Mouse (Mus musculus): ENCODE results near the gene Spn. TPM values are rescaled to one million over a fixed set of nuclear protein-coding genes. Genes with fewer than 3 reads are reported as not detected.
"Not testable (repeated sequence)": the region's sequence is repeated elsewhere in the genome, so short reads cannot be mapped to it uniquely, and the experiment has no call there.

Spn gene
- polyA plus RNA-seq, 1 experiment from 2014 or later: 12.7 TPM

DNA sequence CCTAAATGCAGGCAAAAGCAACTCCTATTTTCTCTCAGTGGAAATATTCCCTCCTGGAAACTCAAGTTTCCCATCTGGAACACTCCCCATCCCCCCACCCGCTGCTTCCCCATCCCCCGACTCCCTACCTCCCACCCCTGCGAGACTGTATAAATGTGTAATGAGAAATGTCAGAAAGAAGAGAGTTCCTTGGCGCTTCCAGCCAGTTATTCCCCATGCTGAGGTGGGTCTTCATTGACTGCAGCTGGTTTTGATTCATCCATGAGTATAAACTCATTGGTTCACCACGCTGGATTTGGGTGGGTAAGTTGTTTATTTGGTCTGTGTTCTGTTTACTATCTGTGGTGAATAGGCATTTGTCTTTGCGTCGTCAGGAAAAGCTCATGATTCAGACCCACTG, 41.2 kb downstream of the Spn start:
- 75% methylated on average over 7 of the region's 7 CpGs for WGBS
- H3K27me3 ChIP-seq (replicated peaks; ENCODE audit: control insufficient read depth, insufficient read depth, low read length): no peaks in the 10 kb centered on the region
- peaks cover 3% of the 10 kb centered on the region; the same call in 1 of the 2 replicates for H3K36me3 ChIP-seq (ENCODE audit: control insufficient read depth, insufficient read depth, low read length)
- no peak overlapping the region for H3K9ac ChIP-seq (ENCODE audit: low read depth, low read length)
- DNase-seq (ENCODE audit: low spot score) (no peak), ATAC-seq (replicated peaks; ENCODE audit: low FRiP score) (no peak)
- no peak overlapping the region for H3K4me2 ChIP-seq
- no peak overlapping the region for H3K4me3 ChIP-seq (ENCODE audit: low read depth, low read length)
- no peaks in the 10 kb centered on the region for H3K9me3 ChIP-seq (ENCODE audit: control insufficient read depth, low read length)
- no peak overlapping the region for H3K27ac ChIP-seq (ENCODE audit: low read depth, low read length)
- peaks cover 16% of the 10 kb centered on the region for H3K4me1 ChIP-seq (replicated peaks; ENCODE audit: control insufficient read depth, insufficient read depth, low read length)

DNA sequence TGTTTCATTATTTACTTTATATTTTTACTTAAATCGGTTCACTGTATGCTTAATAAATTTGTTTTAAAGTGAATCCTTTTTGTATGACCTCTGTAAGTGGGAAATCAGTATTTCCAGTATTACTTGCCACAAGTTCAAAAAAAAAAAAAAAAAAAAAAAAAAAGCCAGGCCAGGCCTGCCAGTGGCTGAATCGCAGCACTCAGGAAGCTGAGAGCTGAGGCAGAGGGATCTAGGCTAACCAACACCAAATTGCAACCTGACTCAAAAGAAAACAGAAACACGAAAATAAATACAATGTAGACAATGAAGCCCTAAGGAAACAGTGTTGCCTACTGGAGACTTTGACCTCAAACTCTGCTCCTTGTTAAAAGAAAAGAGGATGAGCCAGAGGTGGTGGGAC, 43.7 kb downstream of the Spn start:
- Histone ChIP-seq H3K27me3 (replicated peaks; ENCODE audit: control insufficient read depth, insufficient read depth, low read length) (no peaks in the 10 kb centered on the region), H3K4me1 (replicated peaks; ENCODE audit: control insufficient read depth, insufficient read depth, low read length) (peaks cover 37% of the 10 kb centered on the region), H3K4me2 (no peak overlapping the region), H3K36me3 (ENCODE audit: control insufficient read depth, insufficient read depth, low read length) (peaks cover 3% of the 10 kb centered on the region; the same call in 1 of the 2 replicates), H3K9ac (ENCODE audit: low read depth, low read length) (no peak overlapping the region; the same call in 1 of the 2 replicates), H3K9me3 (ENCODE audit: control insufficient read depth, low read length) (no peaks in the 10 kb centered on the region), H3K27ac (ENCODE audit: low read depth, low read length) (no peak overlapping the region), H3K4me3 (ENCODE audit: low read depth, low read length) (no peak overlapping the region)
- 76% methylated on average over 3 of the region's 3 CpGs for WGBS
- DNase-seq (ENCODE audit: low spot score) (no peak), ATAC-seq (replicated peaks; ENCODE audit: low FRiP score) (no peak)

DNA sequence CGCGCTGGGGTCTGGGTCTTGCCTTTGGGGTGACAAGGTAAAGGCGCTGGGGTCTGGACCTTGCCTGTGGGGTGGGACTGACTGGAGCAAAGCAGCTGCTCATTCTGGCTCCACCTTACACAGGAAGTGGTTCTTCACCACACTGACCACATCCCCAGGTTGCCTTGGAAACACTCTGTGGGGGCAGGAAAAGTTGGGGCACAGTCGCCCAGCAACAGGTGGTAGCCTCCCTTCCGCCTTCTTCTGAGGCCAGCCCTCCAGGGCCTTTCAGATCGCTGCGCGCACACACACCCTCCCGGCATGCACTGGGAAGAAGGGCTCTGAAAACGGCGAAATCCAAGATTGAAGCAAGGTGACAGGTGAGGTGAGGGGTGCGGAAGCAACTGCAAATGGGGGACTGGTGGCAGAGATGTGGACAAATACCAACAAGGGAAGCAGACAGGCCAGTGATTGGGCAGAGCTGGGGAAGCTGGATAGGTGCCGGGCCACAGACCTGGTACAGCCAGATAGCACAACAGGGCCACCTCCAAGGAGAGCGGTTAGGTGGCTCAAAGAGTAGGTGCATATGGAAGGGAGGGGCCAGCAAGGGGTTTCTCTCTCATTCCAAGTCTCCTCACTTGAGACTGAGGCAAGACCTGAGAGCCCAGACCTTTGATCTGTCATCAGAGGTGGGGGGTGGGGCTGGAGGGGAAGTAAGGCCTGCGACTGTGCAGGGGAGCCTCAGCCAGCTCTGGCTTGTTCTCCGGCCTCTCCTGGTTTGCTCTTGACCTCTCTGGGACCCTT, 46.3 kb downstream of the Spn start, which contains the start of gene AI467606:
Gene AI467606, plus strand, starts transcription at position 246 of the 783 bp plus-strand sequence.
- Histone ChIP-seq H3K27ac (ENCODE audit: low read depth, low read length) (peak within 1 kb of the TSS; percentile 95), H3K4me3 (ENCODE audit: low read depth, low read length) (peak within 1 kb of the TSS; percentile 46), H3K27me3 (replicated peaks; ENCODE audit: control insufficient read depth, insufficient read depth, low read length) (no peaks in the 10 kb centered on the region), H3K4me2 (peak within 1 kb of the TSS; percentile 67), H3K9me3 (ENCODE audit: control insufficient read depth, low read length) (no peaks in the 10 kb centered on the region), H3K36me3 (ENCODE audit: control insufficient read depth, insufficient read depth, low read length) (peaks cover 3% of the 10 kb centered on the region; the same call in 1 of the 2 replicates), H3K9ac (ENCODE audit: low read depth, low read length) (peak within 1 kb of the TSS; percentile 70), H3K4me1 (replicated peaks; ENCODE audit: control insufficient read depth, insufficient read depth, low read length) (peaks cover 40% of the 10 kb centered on the region)
- DNase-seq (ENCODE audit: low spot score) (peak; percentile 78), ATAC-seq (replicated peaks; ENCODE audit: low FRiP score) (peak; percentile 85)
- WGBS: 29% methylated on average over 16 of the region's 16 CpGs

DNA sequence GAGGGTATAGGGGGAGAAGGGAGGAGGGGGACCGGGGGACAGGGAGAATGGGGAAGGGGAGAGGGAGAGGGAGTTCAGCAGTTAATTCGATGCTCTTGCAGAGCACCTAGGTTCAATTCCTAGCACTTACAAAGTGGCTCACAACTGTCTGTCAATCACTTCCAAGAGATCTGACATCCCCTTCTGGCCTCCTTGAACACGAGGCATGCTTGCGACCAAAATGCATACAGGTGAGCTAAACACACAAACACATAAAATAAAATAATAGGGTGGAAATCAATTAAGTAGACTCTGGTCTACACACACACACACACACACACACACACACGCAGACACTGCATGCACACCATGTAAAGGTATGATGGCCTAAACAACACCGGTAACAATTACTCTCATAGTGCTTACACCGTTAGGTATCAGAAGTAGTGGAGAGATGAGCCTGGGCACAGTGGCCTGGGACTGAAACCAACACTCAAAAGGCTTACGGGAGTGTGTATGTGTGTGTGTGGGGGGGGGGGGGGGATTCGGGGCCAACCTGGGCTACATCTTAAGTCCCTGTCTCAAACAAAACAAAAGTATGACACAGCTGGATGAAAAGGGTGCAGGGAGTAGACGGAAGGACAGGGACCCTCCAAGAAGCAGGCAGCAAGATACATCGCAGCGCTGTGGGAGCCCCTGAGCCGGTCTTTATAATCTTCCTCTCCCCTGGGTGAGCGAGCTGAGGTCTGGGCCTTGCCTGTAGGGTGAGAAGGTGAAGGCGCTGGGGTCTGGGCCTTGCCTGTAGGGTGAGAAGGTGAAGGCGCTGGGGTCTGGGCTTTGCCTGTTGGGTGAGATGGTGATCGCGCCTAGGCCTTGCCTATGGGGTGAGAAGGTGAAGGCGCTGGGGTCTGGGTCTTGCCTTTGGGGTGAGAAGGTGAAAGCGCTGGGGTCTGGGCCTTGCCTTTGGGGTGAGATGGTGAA, 47.2 kb downstream of the Spn start:
- H3K4me3 ChIP-seq (ENCODE audit: low read depth, low read length): peak overlapping the region; percentile 46
- no peaks in the 10 kb centered on the region for H3K9me3 ChIP-seq (ENCODE audit: control insufficient read depth, low read length)
- peaks cover 3% of the 10 kb centered on the region; the same call in 1 of the 2 replicates for H3K36me3 ChIP-seq (ENCODE audit: control insufficient read depth, insufficient read depth, low read length)
- 50% methylated on average over 20 of the region's 20 CpGs for WGBS
- H3K9ac ChIP-seq (ENCODE audit: low read depth, low read length): peak overlapping the region; percentile 70
- no peaks in the 10 kb centered on the region for H3K27me3 ChIP-seq (replicated peaks; ENCODE audit: control insufficient read depth, insufficient read depth, low read length)
- peak overlapping the region; percentile 95 for H3K27ac ChIP-seq (ENCODE audit: low read depth, low read length)
- ATAC-seq (replicated peaks; ENCODE audit: low FRiP score): peak; percentile 2
- H3K4me2 ChIP-seq: peak overlapping the region; percentile 67
- peaks cover 43% of the 10 kb centered on the region for H3K4me1 ChIP-seq (replicated peaks; ENCODE audit: control insufficient read depth, insufficient read depth, low read length)
- no peak for DNase-seq (ENCODE audit: low spot score)

DNA sequence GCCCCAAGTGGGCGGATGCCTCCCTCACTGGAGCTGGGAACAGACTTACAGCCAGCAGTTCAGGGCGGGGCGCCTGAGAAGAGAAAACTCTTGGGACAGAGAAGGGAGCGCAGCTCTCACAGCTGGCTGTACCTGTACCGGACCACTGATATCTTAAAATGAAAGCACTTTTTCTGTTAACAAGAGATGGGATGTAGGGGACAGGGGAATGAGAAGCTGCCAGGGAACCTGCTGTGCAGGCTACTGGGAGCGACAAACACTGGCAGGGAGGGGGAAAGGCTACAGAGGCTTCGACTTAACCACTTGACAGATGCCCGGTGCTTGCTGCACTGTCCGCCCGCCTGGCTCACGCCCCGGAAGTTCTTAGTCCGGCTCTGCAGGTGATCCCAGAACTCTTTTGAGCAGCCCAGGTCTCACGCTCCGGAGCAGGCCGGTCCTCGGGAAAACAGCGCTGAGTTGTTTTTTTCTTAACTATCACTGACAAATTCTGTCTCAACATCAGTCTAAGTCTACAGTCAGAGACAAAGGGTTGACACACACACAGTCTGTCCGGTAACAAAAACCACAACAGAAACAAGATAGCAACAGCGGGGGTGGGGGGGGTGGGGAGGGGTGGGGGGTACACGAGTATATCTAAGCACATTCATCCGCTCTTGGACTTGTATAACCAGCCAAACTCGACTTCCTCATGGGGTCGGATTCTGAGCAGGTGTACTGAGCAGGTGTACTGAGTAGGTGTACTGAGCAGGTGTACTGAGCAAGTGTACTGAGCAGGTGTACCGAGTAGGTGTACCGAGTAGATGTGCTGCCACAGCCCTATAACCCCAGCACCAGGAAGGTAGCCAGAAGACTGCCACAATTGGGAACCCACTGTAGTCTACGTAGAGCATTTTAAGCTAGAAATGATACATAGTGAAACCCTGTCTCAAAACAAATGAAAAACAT, 48.5 kb downstream of the Spn start:
- Histone ChIP-seq H3K27me3 (replicated peaks; ENCODE audit: control insufficient read depth, insufficient read depth, low read length) (no peaks in the 10 kb centered on the region), H3K9ac (ENCODE audit: low read depth, low read length) (peak overlapping the region; percentile 68), H3K4me1 (replicated peaks; ENCODE audit: control insufficient read depth, insufficient read depth, low read length) (peaks cover 44% of the 10 kb centered on the region), H3K27ac (ENCODE audit: low read depth, low read length) (peak overlapping the region; percentile 90), H3K36me3 (ENCODE audit: control insufficient read depth, insufficient read depth, low read length) (peaks cover 3% of the 10 kb centered on the region; the same call in 1 of the 2 replicates), H3K4me3 (ENCODE audit: low read depth, low read length) (peak overlapping the region; percentile 33; the same call in 1 of the 2 replicates), H3K9me3 (ENCODE audit: control insufficient read depth, low read length) (no peaks in the 10 kb centered on the region), H3K4me2 (peak overlapping the region; percentile 79)
- DNase-seq (ENCODE audit: low spot score): peak; percentile 54
- 15% methylated on average over 27 of the region's 27 CpGs for WGBS
- no peak for ATAC-seq (replicated peaks; ENCODE audit: low FRiP score)

DNA sequence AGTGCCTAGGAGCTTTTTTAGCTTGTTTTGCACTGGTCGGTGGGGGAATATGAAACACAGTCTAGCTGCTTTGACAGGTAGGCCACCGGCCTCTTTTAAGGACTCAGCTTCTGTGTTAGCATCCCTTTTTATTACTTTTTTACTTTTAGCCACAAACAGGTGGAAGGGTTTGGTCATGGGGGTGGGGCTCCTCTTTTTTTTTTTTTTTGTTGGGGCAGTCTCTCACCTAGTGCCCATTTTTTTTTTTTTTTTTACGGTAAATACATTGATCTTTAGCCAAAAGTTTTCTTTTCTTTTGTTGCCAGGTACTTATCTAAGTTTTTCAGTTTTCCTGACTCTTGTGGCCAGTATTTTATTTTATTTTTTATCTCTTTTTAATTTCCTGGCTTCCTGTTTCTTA, 49.5 kb downstream of the Spn start:
- Histone ChIP-seq H3K4me2 (no peak overlapping the region), H3K4me3 (ENCODE audit: low read depth, low read length) (no peak overlapping the region), H3K4me1 (replicated peaks; ENCODE audit: control insufficient read depth, insufficient read depth, low read length) (peaks cover 42% of the 10 kb centered on the region), H3K27ac (ENCODE audit: low read depth, low read length) (peak overlapping the region; percentile 62), H3K27me3 (replicated peaks; ENCODE audit: control insufficient read depth, insufficient read depth, low read length) (no peaks in the 10 kb centered on the region), H3K9me3 (ENCODE audit: control insufficient read depth, low read length) (no peaks in the 10 kb centered on the region), H3K36me3 (ENCODE audit: control insufficient read depth, insufficient read depth, low read length) (peaks cover 3% of the 10 kb centered on the region; the same call in 1 of the 2 replicates), H3K9ac (ENCODE audit: low read depth, low read length) (no peak overlapping the region)
- 68% methylated on average over 3 of the region's 3 CpGs for WGBS
- DNase-seq (ENCODE audit: low spot score) (no peak), ATAC-seq (replicated peaks; ENCODE audit: low FRiP score) (no peak)

DNA sequence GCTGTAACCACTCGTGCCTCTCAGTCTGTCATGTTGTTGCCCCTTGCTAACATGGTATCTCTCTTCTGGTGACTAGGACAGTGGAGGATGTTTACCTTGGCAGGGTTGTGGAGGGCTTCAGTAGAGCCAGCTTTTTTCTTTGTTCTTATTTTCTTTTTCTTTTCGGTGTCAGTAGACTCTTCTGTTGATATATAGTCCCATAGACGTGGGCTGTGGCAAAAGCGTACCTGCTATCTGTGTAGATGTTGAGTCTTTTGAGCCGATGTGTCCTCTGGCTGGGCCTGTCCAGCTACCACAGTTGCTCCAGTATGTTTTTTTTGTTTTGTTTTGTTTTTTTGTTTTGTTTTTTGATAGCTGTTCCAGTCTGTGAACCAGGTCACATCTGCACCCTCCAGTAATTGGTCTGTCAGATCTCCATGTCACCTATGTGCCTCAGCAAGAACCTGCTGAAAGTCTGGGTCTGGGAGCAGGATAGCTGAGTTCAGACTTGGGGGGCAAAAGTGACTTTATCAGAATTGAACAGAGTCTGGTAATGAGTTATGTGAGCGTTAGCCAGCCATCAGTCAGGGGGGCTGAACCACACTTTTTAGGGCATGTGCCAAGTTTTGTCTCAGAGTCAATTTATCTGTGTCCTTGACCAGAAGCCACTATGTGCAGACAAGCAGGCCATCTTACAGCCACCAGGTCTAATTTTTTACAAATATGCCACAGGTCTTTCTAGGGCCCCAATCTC, 50.2 kb downstream of the Spn start, which contains the start of gene Zg16:
Gene Zg16, minus strand, starts transcription at position 51 of the 733 bp plus-strand sequence.
- 64% methylated on average over 6 of the region's 6 CpGs for WGBS
- not testable (repeated sequence) for H3K27me3 ChIP-seq (replicated peaks; ENCODE audit: control insufficient read depth, insufficient read depth, low read length); ATAC-seq (replicated peaks; ENCODE audit: low FRiP score); H3K4me2 ChIP-seq; DNase-seq (ENCODE audit: low spot score); H3K9me3 ChIP-seq (ENCODE audit: control insufficient read depth, low read length); H3K9ac ChIP-seq (ENCODE audit: low read depth, low read length); H3K4me3 ChIP-seq (ENCODE audit: low read depth, low read length); H3K36me3 ChIP-seq (ENCODE audit: control insufficient read depth, insufficient read depth, low read length)
- H3K4me1 ChIP-seq (replicated peaks; ENCODE audit: control insufficient read depth, insufficient read depth, low read length): peaks cover 40% of the 10 kb centered on the region
- H3K27ac ChIP-seq (ENCODE audit: low read depth, low read length): peak within 1 kb of the TSS; percentile 62

Measured in liver, embryonic 11.5 days (tissue).